Mouse (Mus musculus) urinary bladder, postnatal 4 days (tissue): ENCODE results near the gene Gm20441.
"Not testable (repeated sequence)": the region's sequence is repeated elsewhere in the genome, so short reads cannot be mapped to it uniquely, and the experiment has no call there.

ENCODE experiments used
- DNase-seq, 2 experiments: peaks; one replicate each; pipeline ENCODE4 v3.0.0; 2021 to 2022; ENCODE audit warnings: low spot score in 2 of 2

Gene Gm20441

GRCm38 (mm10) chr10:75779206-75780174, 1.3 kb downstream of the Gm20441 start:
- no peak for DNase-seq

GRCm38 (mm10) chr10:75777885-75778284, 2.9 kb downstream of the Gm20441 start:
- no peak for DNase-seq

GRCm38 (mm10) chr10:75776562-75776961, 4.2 kb downstream of the Gm20441 start:
- DNase-seq: no peak

DNA sequence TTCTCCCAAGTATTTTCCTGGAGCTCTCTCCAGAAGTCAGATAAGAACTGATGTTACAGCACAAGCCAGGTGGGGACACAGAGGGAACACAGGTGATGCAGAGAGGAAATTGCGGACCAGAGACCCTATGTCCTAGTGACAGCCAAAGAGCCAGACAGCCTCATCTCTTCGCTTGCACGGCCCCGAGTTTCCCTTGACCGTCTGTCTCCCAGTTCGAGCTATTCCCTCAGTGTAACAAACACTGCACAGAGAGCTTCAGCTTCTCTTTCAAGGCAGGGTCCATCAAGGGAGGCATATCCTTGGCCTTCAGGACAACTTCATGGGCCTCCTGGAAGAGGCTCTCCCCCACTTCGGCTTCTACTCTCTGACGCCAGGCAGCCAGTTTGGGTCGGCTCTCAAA, 6.2 kb downstream of the Gm20441 start:
- no peak for DNase-seq

DNA sequence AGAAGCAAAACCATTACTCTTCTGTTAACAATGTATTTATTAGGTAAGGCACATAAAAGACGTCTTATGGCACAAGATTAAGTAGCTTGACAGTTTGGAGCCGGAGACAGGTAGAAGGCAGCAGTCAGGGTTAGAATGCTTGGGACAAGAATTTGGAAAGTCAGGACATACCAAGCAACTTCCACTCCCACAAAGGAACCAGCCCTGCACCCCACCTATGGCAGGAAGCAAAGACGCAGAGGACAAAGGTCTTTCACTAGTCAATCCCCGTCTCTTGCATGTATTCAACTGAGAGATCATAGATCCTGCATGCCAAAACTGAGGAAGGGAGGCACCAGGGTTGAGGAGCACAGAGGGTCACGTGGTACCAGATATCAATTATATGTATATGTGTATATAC, 6.7 kb downstream of the Gm20441 start:
- no peak for DNase-seq

DNA sequence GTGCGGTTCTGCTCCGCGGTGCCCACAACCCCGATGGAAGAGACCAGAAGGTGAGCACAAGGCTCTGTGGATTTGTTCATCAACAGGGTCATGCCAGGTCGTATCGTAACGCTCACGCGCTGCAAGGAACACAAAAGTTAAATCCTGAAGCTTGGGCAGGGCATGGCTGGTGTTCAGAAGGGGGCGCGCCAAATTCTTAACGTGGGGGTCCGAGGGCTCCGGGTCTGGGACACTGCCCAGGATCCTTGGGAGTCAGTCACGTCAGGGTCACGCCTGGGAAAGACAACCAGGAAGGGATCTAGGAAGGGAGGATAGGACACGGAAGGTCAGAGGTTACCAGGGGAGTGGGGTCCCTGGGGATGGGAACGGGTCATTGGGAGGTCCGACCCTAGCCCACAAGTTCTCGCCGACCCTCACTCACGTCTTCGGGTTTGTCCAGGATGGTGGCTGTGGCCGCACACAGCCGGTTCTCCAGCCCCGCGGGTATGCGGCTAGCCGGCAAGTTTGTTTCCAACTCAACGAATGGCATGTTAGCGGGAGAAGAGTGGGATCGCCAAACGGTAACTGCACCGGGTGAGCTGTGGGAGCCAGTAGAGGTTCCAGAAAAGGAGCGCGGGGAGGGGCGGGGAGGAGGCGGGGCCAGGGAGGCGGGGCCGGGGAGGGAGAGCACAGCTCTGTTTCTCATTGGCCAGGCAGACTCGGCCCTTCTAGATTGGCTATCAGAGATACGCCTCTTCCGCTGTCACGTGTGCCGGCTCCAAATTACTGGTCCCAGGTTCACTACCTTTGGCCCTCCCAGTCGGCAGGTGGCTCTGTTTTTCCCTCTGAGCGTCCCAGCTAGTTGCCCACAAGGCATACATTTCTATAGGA, 7.7 kb downstream of the Gm20441 start, which contains the start of gene Ddt:
TSS of gene Ddt (minus strand) at position 620 of the 870 bp plus-strand sequence.
- DNase-seq: peak; percentile 79 to 86

DNA sequence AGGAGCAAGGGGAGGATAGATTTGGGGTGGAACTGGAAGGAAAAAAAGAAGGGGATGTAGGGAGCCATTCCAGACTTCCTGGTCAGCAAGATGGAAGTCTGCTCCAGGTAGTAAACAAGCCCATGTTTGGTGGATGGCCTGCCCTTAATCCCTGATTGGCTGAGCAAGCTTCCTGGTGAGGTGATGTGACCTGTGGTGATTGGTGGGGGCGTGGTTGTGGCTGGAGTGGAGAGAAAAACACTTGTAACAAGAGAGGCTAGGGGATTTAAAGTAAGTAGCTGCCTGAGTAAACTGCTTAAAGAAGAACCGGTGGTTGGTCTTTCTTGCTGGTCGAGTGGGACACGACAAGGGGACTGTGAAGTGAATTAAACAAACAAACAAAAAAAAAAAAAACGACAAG, 13.0 kb downstream of the Gm20441 start:
- not testable (repeated sequence) for DNase-seq

DNA sequence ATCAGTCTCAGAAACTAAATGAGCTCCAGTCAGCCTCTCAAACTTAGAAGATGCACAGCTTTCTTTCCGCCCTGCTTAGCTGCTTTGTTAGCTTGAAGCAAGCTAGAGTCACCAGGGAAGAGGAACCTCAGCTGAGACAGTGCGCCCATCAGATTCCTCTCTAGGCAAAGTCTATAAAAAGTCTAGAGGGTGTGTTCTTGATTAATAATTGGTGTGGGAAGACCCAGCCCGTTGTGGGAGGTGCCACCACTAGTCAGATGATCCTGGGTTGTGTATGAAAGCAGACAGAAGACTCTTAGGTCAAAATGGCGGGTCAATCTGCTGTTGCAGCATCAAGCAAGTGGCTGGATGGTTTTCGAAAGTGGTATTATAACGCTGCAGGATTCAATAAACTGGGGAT, 13.9 kb downstream of the Gm20441 start:
- no peak for DNase-seq

DNA sequence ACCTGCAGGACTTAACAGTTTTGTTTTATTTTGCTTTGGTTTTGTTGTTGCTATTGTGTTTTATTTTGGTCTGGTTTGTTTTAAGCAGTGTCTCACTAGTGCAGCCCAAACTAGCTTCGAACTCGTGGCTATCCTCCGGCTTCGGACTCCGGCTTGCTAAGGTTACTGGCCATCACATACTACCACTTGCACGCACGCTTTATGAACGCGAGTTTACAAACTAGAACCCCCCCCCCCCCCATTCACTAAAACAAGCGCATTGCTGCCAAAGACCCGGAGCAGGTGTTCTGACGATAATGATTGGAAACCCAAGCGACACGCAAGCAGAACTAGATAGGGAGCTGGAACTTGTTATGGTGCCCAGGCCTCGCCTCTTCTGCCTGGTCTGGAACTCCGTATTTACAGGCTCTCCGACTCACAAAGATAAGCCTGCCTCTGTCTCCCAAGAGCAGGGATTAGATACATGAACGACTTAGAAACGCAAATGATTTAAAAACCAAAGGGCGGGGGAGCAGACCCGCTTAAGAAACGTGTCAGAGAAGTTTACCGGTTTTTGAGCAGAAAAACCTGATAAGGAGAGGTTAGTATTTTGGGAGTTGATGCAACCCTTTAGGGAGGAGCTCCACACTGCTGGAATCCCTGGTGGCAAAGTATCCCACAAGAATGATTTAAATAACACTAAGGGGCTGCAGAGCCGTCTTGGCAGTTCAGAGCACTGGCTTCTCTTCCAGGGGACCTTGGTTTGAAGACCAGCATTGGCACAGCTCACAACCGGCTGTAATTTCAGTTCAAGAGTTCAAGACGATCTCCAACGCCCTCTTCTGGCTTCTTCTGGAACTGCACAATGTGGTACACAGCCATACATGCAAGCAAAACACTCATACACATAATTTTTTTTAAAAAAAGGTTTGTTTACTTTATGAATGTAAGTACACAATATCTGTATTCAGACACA, 16.0 kb downstream of the Gm20441 start:
- peak in 1 of 2 experiments; percentile 75 for DNase-seq

DNA sequence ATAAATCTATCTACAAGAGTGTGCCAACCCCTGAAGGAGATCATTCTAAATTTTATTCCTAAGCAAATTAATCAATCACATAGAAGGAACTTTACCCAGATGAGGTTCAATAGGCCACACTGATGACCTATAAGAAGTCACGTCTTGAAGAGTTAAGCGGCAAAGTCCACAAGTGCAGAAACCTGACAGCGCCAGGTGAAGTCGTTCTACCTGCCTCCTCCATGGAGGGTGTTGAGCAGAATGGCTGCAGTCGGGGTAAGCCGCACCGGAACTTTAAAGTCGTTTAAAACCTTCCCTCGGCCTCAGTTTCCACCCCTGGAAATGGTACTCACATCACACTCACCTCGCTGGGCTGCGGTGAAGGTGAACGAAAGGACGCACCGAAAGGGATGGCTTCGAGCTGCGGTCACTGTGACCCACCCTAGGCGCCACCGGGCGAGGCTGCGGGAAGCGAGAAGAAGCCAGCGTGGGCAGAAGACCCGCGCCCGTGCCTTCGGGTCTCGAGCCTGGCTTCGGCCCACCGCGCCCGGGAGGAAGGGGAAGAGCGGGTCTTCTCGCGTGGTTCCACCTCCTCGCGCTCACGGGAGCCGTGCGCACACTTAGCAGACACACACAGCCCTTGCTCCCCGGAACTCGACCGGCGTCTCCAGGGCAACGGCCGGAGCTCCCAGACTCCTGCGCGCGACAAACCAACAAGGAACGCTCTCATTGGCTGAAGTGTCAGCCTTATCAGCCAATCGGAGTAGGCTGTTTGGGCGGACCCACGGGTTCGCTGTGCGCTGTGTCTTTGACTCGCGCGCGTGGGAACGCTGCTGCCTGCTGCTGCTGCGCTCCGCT, 16.9 kb downstream of the Gm20441 start, which contains the start of gene Cabin1:
TSS of gene Cabin1 (minus strand) at position 660 of the 837 bp plus-strand sequence.
- peak; percentile 95 to 99 for DNase-seq

DNA sequence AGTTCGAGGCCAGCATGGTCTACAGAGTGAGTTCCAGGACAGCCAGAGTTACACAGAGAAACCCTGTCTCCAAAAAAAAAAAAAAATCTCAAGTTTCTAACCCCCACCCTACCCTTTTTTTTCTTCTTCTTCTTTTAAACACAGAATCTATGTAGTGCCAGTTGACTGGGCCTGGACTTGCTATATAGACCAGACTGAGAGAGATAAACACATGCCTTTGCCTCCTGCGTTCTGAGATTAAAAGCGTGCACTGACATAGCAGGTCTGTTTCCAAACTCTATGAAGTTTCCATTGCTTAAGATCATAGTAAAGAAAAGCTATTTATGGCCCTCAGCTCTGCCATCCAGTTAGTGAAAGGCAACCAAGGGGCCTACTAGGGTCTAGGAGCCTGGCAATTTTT, 18.3 kb downstream of the Gm20441 start:
- no peak for DNase-seq

DNA sequence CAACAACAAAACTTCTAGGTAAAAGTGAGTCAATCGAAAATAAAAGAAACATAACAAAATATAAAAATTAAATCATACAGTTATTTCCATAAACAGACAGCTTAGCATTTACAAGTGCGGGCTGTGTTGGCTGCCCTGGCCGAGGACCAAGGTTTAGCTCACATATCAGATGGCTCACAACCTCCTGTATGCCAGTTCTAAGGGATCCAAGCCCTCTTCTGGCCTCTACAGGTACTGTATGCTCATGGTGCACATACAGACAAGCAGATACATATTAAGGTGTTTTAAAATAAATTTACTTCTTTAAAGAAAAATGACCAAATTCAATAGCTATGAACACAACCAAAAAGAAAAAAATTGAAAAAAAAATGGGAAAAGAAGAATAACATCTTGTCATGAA, 20.4 kb downstream of the Gm20441 start:
- no peak for DNase-seq

DNA sequence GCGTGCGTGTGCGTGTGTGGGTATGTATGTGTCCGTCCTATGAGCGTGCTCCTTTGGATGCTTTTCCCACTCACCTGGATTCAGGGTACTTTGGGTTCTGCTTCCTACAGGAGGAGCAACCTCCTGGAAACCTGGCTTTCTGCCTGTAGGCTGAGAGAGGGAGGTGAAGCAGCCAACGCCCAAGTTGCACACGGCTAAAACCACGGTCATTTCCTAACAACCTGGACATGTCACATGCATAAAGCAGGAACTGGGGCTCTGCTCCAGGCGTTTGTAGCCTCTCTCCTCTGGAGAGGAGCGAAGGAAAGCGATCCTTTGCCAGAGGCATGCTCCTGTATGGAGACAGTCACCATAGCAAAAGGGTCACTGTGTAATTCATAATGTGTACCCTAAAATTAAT, 24.0 kb downstream of the Gm20441 start:
- no peak for DNase-seq

DNA sequence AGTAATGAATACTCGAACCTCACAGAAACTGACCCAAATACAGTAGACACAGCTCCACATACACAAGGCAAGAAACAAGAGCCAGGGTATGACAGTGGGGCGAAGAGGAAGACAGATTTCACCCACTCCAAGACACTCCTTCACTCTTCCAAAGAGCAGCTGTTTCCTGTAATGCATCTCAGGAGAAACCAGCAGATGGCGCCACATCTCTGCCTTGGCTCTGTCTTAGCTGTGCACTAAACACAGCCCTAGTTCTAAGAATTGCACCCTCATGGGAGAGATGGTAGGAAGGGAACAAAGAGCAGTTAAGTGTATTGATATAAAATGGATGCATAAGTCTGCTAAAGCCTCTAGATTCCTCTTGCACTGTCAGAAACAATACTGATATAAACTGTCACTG, 36.7 kb downstream of the Gm20441 start:
- peak; percentile 53 to 84 for DNase-seq

- DNase-seq: no peak
Measured at GRCm38 (mm10) chr10:75743369-75743768, 37.4 kb downstream of the Gm20441 start.

GRCm38 (mm10) chr10:75740866-75741265, 39.9 kb downstream of the Gm20441 start:
- DNase-seq: no peak

DNA sequence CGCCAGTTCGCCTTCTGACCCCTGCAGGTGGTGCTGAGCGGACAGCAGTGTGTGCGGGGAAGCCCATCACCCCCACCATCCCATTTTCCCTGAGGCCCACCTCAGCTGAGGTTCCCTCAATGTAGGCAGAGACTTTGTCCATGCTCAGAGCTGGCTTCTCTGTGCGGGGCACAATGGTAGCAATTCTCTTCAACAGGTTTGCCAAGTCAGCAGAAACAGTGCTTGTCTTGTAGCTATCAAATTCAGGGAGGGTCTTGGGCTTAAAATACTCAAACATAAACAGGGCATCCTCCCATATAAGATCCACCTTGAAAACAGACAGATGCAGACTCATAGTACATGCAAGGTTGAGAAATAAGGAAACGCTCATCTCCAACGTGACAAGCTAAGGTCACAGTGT, 55.3 kb downstream of the Gm20441 start:
- DNase-seq: no peak
